Mouse (Mus musculus): Measurements from ENCODE around the gene St7. TPM values are rescaled to one million over a fixed set of nuclear protein-coding genes. Genes with fewer than 3 reads are reported as not detected.

The St7 gene
- polyA plus RNA-seq, 1 experiment = 8.4 TPM

GRCm38 (mm10) chr6:17763963-17764659 is 71.4 kb downstream of the St7 start:
- H3K4me3 ChIP-seq (ENCODE audit: insufficient read depth, poor library complexity, severe bottlenecking) = no peak overlapping the region
- no peak for TF ChIP-seq MYOD1 (IDR thresholded peaks at IDR 0.05; ENCODE audit: control insufficient read depth, insufficient read length, low read depth)
- no peak for TF ChIP-seq USF1 (IDR thresholded peaks at IDR 0.05; ENCODE audit: low read depth)
- TF ChIP-seq MAX (IDR thresholded peaks at IDR 0.05) = no peak
- TF ChIP-seq CTCF (IDR thresholded peaks at IDR 0.05; ENCODE audit: control insufficient read depth, insufficient read depth, insufficient read length) = no peak
- no peak for TF ChIP-seq FOSL1 (IDR thresholded peaks at IDR 0.05; ENCODE audit: insufficient read depth, low read length, poor library complexity, severe bottlenecking)
- TF ChIP-seq CEBPB (IDR thresholded peaks at IDR 0.05; ENCODE audit: low read depth) = no peak

GRCm38 (mm10) chr6:17764660-17764998 is 71.9 kb downstream of the St7 start:
- no peak overlapping the region for H3ac ChIP-seq (ENCODE audit: control insufficient read depth, insufficient read length, low read depth)
- no peak for TF ChIP-seq MYOG (IDR thresholded peaks at IDR 0.05; ENCODE audit: control insufficient read depth, extremely low read depth, insufficient read length)
- H3K79me3 ChIP-seq (ENCODE audit: low read depth) = no peaks in the 10 kb centered on the region
- no peak overlapping the region for H3K4me3 ChIP-seq (ENCODE audit: insufficient read depth, poor library complexity, severe bottlenecking)
- no peaks in the 10 kb centered on the region for H3K36me3 ChIP-seq (ENCODE audit: control insufficient read depth, insufficient read depth)
- peaks cover 7% of the 10 kb centered on the region for H3K79me2 ChIP-seq (ENCODE audit: control insufficient read depth, insufficient read depth)
- H3K27me3 ChIP-seq (ENCODE audit: control insufficient read depth, insufficient read depth, insufficient read length) = no peaks in the 10 kb centered on the region

More at GRCm38 (mm10) chr6:17763963-17764659, 71.4 kb downstream of the St7 start:
- Histone ChIP-seq H3K79me3 (ENCODE audit: low read depth) (no peaks in the 10 kb centered on the region), H3K79me2 (ENCODE audit: control insufficient read depth, insufficient read depth) (peaks cover 8% of the 10 kb centered on the region), H3K36me3 (ENCODE audit: control insufficient read depth, insufficient read depth) (no peaks in the 10 kb centered on the region), H3ac (ENCODE audit: control insufficient read depth, insufficient read length, low read depth) (no peak overlapping the region), H3K27me3 (ENCODE audit: control insufficient read depth, insufficient read depth, insufficient read length) (no peaks in the 10 kb centered on the region)

- Histone ChIP-seq H3K79me3 (ENCODE audit: low read depth) (peaks cover 2% of the 10 kb centered on the region), H3K27me3 (ENCODE audit: control insufficient read depth, insufficient read depth, insufficient read length) (no peaks in the 10 kb centered on the region), H3K79me2 (ENCODE audit: control insufficient read depth, insufficient read depth) (peaks cover 18% of the 10 kb centered on the region), H3ac (ENCODE audit: control insufficient read depth, insufficient read length, low read depth) (no peak overlapping the region), H3K4me3 (ENCODE audit: insufficient read depth, poor library complexity, severe bottlenecking) (no peak overlapping the region), H3K36me3 (ENCODE audit: control insufficient read depth, insufficient read depth) (no peaks in the 10 kb centered on the region)
- TF ChIP-seq FOSL1 (IDR thresholded peaks at IDR 0.05; ENCODE audit: insufficient read depth, low read length, poor library complexity, severe bottlenecking) (no peak), MAX (IDR thresholded peaks at IDR 0.05) (no peak), MYOG (IDR thresholded peaks at IDR 0.05; ENCODE audit: control insufficient read depth, extremely low read depth, insufficient read length) (no peak), MYOD1 (IDR thresholded peaks at IDR 0.05; ENCODE audit: control insufficient read depth, insufficient read length, low read depth) (no peak), USF1 (IDR thresholded peaks at IDR 0.05; ENCODE audit: low read depth) (no peak), CTCF (IDR thresholded peaks at IDR 0.05; ENCODE audit: control insufficient read depth, insufficient read depth, insufficient read length) (no peak)
These were observed 77.4 kb downstream of the St7 start for GRCm38 (mm10) chr6:17769972-17770644.

- TF ChIP-seq CTCF (IDR thresholded peaks at IDR 0.05; ENCODE audit: control insufficient read depth, insufficient read depth, insufficient read length) (no peak), MYOG (IDR thresholded peaks at IDR 0.05; ENCODE audit: control insufficient read depth, extremely low read depth, insufficient read length) (no peak), MYOD1 (IDR thresholded peaks at IDR 0.05; ENCODE audit: control insufficient read depth, insufficient read length, low read depth) (no peak), USF1 (IDR thresholded peaks at IDR 0.05; ENCODE audit: low read depth) (no peak), CEBPB (IDR thresholded peaks at IDR 0.05; ENCODE audit: low read depth) (no peak), MAX (IDR thresholded peaks at IDR 0.05) (no peak), FOSL1 (IDR thresholded peaks at IDR 0.05; ENCODE audit: insufficient read depth, low read length, poor library complexity, severe bottlenecking) (no peak)
- peaks cover 15% of the 10 kb centered on the region for H3K79me2 ChIP-seq (ENCODE audit: control insufficient read depth, insufficient read depth)
- no peaks in the 10 kb centered on the region for H3K27me3 ChIP-seq (ENCODE audit: control insufficient read depth, insufficient read depth, insufficient read length)
- no peak overlapping the region for H3ac ChIP-seq (ENCODE audit: control insufficient read depth, insufficient read length, low read depth)
- no peaks in the 10 kb centered on the region for H3K36me3 ChIP-seq (ENCODE audit: control insufficient read depth, insufficient read depth)
- H3K79me3 ChIP-seq (ENCODE audit: low read depth) = peaks cover 2% of the 10 kb centered on the region
- no peak overlapping the region for H3K4me3 ChIP-seq (ENCODE audit: insufficient read depth, poor library complexity, severe bottlenecking)
These were observed 78.1 kb downstream of the St7 start for GRCm38 (mm10) chr6:17770645-17771345.

GRCm38 (mm10) chr6:17771456-17771855 is 78.7 kb downstream of the St7 start:
- no peak overlapping the region for H3ac ChIP-seq (ENCODE audit: control insufficient read depth, insufficient read length, low read depth)
- no peaks in the 10 kb centered on the region for H3K27me3 ChIP-seq (ENCODE audit: control insufficient read depth, insufficient read depth, insufficient read length)
- H3K79me3 ChIP-seq (ENCODE audit: low read depth) = peaks cover 2% of the 10 kb centered on the region
- no peaks in the 10 kb centered on the region for H3K36me3 ChIP-seq (ENCODE audit: control insufficient read depth, insufficient read depth)
- H3K79me2 ChIP-seq (ENCODE audit: control insufficient read depth, insufficient read depth) = peaks cover 11% of the 10 kb centered on the region
- H3K4me3 ChIP-seq (ENCODE audit: insufficient read depth, poor library complexity, severe bottlenecking) = no peak overlapping the region
- TF ChIP-seq CTCF (IDR thresholded peaks at IDR 0.05; ENCODE audit: control insufficient read depth, insufficient read depth, insufficient read length) (no peak), FOSL1 (IDR thresholded peaks at IDR 0.05; ENCODE audit: insufficient read depth, low read length, poor library complexity, severe bottlenecking) (no peak), MAX (IDR thresholded peaks at IDR 0.05) (no peak), MYOG (IDR thresholded peaks at IDR 0.05; ENCODE audit: control insufficient read depth, extremely low read depth, insufficient read length) (no peak), CEBPB (IDR thresholded peaks at IDR 0.05; ENCODE audit: low read depth) (peak; percentile 45), MYOD1 (IDR thresholded peaks at IDR 0.05; ENCODE audit: control insufficient read depth, insufficient read length, low read depth) (no peak), USF1 (IDR thresholded peaks at IDR 0.05; ENCODE audit: low read depth) (no peak)
